Mouse (Mus musculus): Measurements from ENCODE around the gene Adar.
"Not testable (repeated sequence)": the region's sequence is repeated elsewhere in the genome, so short reads cannot be mapped to it uniquely, and the experiment has no call there.

Adar gene

DNA sequence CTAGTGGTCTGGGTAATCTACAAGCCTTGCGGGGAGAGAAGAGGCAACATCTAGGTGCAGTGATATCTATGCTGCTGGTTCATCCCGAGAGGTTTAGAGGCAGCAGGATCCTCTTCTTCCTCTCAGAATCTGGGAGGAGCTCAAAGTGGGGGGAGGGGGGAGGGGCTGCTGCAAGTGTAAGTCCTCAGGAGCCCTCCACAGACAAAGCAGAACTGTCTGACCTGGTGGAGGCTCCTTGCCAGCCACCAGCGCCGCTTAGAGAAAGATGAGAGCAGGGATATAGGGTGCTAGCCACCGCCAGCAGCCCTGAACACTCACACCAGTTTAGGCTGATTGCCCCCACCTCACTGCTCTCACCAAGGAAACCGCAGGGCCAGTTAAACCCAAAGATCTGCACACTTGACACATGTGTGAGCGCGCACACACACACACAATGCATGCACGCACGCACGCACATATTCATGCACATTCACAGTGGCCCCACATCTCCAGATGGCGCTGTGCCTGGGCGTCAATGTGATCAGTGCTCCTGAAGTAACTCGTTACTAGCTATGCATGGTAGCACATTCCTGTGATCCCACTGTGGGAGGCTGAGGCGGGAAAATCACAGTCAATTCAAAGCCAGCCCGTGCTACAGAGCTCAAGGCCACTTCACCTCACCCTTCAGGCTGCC is 74.0 kb downstream of the Adar start:
- DNase-seq (ENCODE audit: inconsistent age in 2 of 2, low spot score in 1 of 2), result no peak

DNA sequence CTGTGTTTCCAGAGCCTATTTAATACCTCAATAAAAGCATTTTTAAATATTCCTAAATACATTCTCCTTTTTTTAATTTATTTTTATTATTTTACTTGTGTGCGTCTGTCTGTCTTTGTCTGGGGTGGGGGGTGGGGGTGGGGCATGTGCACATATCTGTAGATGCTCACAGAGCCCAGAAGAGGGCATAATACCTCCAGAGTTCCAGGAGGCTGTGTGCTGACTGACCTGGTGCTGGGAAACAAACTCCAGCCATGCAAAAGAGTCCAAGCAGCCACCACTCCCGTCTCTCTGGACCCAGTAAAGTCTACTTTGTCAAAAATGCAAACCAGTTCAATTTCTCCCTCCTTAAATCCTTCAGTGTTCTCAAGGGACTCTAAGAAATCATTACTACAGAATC is 79.8 kb downstream of the Adar start:
- DNase-seq (ENCODE audit: inconsistent age in 2 of 2, low spot score in 1 of 2), result no peak

DNA sequence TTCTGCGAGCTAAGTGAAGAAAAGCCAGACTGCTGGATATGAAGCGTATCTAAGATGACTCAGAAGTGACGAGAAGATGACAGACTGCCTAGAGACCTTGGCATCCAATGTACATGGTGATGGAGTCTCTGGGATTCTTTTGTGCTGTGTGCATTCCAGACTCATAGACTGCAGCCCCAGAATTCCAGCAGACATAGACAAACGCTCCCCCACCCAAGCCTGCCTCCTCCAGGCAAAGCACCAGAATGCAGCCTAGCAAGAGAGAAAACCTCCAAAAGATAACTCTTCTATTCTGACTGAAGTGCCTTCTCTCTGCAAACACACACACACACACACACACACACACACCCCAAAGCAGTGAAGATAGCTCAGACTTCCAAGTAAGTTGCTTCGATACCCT is 80.9 kb downstream of the Adar start:
- DNase-seq (ENCODE audit: inconsistent age in 2 of 2, low spot score in 1 of 2), result no peak

DNA sequence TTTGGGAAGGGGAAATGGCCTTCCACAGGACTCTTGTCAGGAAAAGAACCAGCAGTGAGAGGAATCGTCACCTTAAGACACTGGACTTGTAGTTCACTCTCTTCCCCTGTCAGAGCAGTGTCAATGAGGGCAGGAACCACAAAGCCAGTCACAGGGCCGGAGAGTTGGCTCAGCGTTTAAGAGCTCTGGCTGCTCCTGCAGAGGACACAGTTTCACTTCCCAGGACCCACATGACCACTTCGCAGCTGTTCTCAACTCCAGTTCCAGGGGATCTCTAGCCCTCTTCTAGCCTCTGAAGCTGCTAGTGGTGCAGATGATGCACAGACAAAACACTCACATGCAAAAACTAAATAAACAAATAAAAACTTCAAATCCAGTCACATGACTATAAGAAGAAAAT is 81.5 kb downstream of the Adar start:
- no peak for DNase-seq (ENCODE audit: inconsistent age in 2 of 2, low spot score in 1 of 2)

DNA sequence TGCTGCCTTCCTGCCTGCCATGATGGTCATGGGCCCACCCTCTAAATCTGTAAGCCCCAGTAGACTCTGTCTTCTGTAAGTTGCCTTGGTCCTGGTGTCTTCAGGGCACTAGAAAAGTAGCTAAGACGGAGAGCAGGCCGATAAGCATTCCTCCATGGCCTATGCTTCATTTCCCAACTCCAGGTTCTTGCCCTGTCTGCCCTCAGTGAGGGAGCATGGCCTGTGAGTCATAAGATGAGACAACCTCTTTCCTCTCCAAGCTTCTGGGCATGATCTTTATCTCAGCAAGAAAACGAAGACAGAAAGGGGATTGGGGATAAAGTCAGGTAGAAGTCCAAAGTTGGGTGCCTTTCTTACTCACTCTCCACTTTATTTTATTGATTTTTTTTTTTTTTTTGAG is 83.7 kb downstream of the Adar start:
- peak in 1 of 2 experiments; percentile 57 for DNase-seq (ENCODE audit: inconsistent age in 2 of 2, low spot score in 1 of 2)

DNA sequence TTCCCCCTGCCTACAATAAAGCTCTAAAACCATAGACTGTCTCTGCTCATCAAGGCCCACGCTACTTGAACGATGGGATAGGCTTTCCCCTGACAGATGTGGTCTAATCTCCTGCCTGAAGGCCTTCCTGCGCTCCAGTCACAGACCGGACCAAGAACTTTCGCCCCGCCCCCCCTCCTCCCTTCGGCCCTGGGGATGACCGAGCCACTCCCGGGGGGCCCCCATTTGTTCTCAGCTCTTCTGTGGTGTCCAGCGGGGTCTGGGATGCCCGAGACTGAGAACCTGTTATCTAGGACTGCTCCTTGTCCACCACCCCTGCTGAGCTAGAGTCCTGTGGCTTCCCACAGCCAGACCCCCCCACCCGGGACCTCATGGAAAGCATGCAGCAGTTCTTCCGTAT is 84.7 kb downstream of the Adar start:
- DNase-seq (ENCODE audit: inconsistent age in 2 of 2, low spot score in 1 of 2), result no peak

DNA sequence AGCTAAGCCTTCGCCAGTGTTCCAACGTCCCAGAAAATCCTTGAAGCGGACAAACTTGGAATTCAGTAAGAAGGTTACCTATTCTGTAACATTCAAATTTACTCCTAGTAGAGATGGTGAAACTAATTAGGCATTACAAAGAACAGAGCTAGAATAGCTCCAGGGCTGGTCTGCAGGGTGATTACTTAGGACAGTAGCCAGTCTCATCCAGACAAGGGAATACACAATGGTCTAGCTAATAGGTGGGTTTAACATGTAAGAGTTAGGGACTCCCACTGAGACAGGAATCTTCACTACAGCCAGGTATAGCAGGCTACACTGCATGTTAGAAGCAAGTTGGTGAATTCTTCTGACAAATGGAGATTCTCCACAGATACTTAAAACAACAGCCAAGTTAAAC is 85.3 kb downstream of the Adar start:
- not testable (repeated sequence) for DNase-seq (ENCODE audit: inconsistent age in 2 of 2, low spot score in 1 of 2)

DNA sequence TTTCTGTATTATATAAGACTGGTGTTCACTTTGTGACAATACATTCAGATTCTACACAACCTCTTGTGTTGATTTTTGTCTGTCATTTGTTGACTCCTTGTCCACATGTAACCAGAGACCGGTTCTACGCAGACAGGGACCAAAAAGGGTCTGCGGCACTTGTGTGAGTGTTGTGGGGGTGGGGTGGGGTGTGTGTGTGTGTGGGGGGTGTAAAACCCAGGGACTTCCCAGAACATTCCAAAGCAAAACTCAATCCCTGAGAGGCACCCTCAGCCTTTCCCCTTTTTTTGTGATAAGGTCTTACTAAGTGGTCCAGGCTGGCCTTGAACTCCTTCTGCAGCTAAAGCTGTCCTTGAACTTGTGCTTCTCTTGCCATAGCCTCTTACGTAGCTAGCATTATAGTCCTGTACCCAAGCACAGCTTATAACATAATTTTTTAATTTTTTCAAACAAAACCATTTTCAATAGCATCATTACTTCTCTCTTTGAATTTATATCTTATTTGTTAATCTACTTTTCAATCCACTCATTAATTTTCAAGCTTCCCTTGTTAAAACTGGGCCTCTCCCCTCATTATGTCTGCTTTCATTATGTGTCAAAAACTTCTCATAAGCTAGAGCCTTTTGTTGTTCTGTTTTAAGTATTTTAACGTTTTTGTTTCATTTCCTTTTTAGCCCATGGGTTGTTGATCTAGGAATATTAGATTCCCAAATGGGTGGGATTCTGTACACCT is 86.1 kb downstream of the Adar start:
- no peak for DNase-seq (ENCODE audit: inconsistent age in 2 of 2, low spot score in 1 of 2)

DNA sequence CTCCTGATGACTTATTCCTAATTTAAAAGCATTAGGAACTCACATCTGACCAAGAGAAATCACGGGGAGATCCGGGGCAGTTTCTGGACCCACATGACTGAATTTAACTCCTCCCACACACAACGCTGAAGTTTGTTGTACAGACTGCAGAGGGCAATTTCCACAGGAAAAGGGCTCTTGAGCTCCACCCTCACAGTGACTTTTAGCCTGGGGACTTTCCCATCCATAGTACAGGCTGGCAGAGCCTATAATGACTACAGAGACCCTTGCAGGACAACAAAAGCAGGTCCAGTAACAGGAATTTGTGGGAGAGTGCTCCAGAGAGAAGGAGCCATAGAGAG is 86.7 kb downstream of the Adar start:
- peak in 1 of 2 experiments; percentile 47 for DNase-seq (ENCODE audit: inconsistent age in 2 of 2, low spot score in 1 of 2)

DNA sequence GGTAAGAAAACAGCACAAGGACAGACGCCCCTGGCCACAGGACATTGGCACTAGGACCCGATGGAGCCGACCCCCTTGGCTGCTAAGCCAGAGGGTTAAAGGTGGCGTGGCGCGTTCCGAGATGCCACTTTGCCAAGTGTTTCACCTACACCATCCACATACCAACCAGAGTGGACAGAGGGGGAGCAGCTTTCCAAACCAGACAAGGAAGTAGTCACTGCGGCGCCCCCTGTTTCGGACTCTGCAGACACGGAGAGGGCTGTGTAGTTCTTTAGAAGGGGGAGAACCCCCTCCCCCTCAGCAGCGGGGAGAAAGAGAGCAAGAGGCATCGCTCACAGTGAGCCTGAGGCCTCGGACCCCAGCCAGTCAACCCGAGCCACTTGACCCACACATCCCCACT is 88.1 kb downstream of the Adar start:
- DNase-seq (ENCODE audit: inconsistent age in 2 of 2, low spot score in 1 of 2), result no peak
